7 mouse cellular contexts compared by ENCODE assay signal in the genomic region with DNA sequence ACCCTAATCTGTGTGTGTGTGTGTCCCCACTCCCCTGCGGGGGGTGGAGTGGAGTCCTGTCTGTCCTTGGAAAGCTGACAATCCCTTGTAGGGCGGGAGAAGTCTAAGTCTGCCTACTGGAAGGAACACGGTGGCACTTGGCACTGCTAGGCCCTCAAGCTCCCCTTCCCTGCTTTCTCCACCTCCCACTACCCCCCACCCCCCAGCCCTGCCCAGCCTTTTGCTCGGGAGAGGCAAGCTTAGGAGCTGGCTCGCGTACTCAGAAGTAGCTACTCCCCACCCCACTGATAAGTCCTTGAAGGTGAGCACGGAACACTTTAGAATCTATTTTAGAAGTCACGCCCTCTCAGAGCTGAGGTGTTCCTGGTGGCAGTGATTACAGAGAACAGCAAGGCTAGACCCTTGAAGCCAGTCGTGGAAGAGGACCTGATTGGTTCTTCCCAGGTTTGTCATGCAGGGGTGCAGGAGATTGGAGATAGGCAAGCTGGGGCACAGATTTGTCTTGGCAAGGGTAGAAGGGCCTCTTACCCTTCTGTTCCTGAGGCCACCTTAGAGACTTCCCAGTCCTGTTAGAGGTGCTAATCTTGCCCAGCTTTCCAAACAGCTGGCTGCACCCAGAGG. TPM values are rescaled to one million over a fixed set of nuclear protein-coding genes. Genes with fewer than 3 reads are reported as not detected.
A peak's percentile ranks its signal among the peaks of the same experiment; 100 is the strongest.
DNase-seq lines count a peak whose midpoint lies in the region; ATAC-seq lines count a peak whose summit lies in the region.

No protein-coding gene starts in this region.

- no peak for ATAC-seq in megakaryocyte, adult 5-6 weeks (ENCODE audit: poor library complexity, severe bottlenecking)
- peak; percentile 47; the same call in 1 of the 2 replicates for ATAC-seq in forebrain, embryonic 12.5 days (ENCODE audit: low FRiP score)
- ATAC-seq in limb, embryonic 13.5 days (ENCODE audit: low FRiP score, low read depth), result peak; percentile 41
- ATAC-seq in neural tube, embryonic 12.5 days (ENCODE audit: low FRiP score, low read depth), result peak; percentile 27; the same call in 1 of the 2 replicates

- H3K4me2 ChIP-seq in forebrain, embryonic 12.5 days, result peak overlapping the region; percentile 78
- peak overlapping the region; percentile 81 for H3K4me2 ChIP-seq in limb, embryonic 13.5 days (replicated peaks)
- peak overlapping the region; percentile 92 for H3K4me2 ChIP-seq in neural tube, embryonic 12.5 days (replicated peaks)

- DNase-seq in layer of hippocampus, postnatal 36 days, result no peak
- DNase-seq in left cerebral cortex, postnatal 36 days (ENCODE audit: low spot score in 2 of 2), result no peak

- no peaks in the 10 kb centered on the region for H3K9me3 ChIP-seq in megakaryocyte, embryonic 14.5 days
- H3K9me3 ChIP-seq in forebrain, embryonic 12.5 days, result no peaks in the 10 kb centered on the region
- H3K9me3 ChIP-seq in limb, embryonic 13.5 days, result no peaks in the 10 kb centered on the region
- H3K9me3 ChIP-seq in neural tube, embryonic 12.5 days, result no peaks in the 10 kb centered on the region

- intact Hi-C loops in left cerebral cortex, postnatal 36 days (cut with DNase I), result loop anchor here (5.0 kb wide), 2 partner anchors 133 to 193 kb away; partner anchors contain the start of genes Mettl16 and Mnt

- H3K4me3 ChIP-seq in megakaryocyte, embryonic 14.5 days (replicated peaks), result peak overlapping the region; percentile 94
- peak overlapping the region; percentile 65 for H3K4me3 ChIP-seq in forebrain, embryonic 12.5 days (replicated peaks)
- peak overlapping the region; percentile 77 for H3K4me3 ChIP-seq in limb, embryonic 13.5 days
- peak overlapping the region; percentile 61 for H3K4me3 ChIP-seq in neural tube, embryonic 12.5 days

- 10% methylated on average over 9 of the region's 9 CpGs for WGBS in forebrain, embryonic 12.5 days
- WGBS in limb, embryonic 13.5 days, result 10% methylated on average over 9 of the region's 9 CpGs
- WGBS in neural tube, embryonic 12.5 days, result 8% methylated on average over 9 of the region's 9 CpGs

- peaks cover 42% of the 10 kb centered on the region for H3K4me1 ChIP-seq in megakaryocyte, embryonic 14.5 days
- H3K4me1 ChIP-seq in forebrain, embryonic 12.5 days, result peaks cover 15% of the 10 kb centered on the region
- H3K4me1 ChIP-seq in limb, embryonic 13.5 days, result peaks cover 16% of the 10 kb centered on the region
- peaks cover 13% of the 10 kb centered on the region; the same call in 1 of the 2 replicates for H3K4me1 ChIP-seq in neural tube, embryonic 12.5 days

- H3K27me3 ChIP-seq in megakaryocyte, embryonic 14.5 days (replicated peaks), result peaks cover 63% of the 10 kb centered on the region
- H3K27me3 ChIP-seq in forebrain, embryonic 12.5 days, result peaks cover 32% of the 10 kb centered on the region
- H3K27me3 ChIP-seq in limb, embryonic 13.5 days, result peaks cover 22% of the 10 kb centered on the region
- peaks cover 22% of the 10 kb centered on the region for H3K27me3 ChIP-seq in neural tube, embryonic 12.5 days (replicated peaks)

- H3K36me3 ChIP-seq in megakaryocyte, embryonic 14.5 days (replicated peaks; ENCODE audit: low read length), result no peaks in the 10 kb centered on the region
- no peaks in the 10 kb centered on the region for H3K36me3 ChIP-seq in forebrain, embryonic 12.5 days (replicated peaks)
- no peaks in the 10 kb centered on the region for H3K36me3 ChIP-seq in limb, embryonic 13.5 days
- no peaks in the 10 kb centered on the region for H3K36me3 ChIP-seq in neural tube, embryonic 12.5 days

- 0 out of 2 replicates have a peak overlapping the region, but pooled peaks have one; percentile 86 for H3K27ac ChIP-seq in forebrain, embryonic 12.5 days
- peak overlapping the region; percentile 85 for H3K27ac ChIP-seq in limb, embryonic 13.5 days
- peak overlapping the region; percentile 76; the same call in 1 of the 2 replicates for H3K27ac ChIP-seq in neural tube, embryonic 12.5 days

- peak overlapping the region; percentile 84 for H3K9ac ChIP-seq in forebrain, embryonic 12.5 days
- H3K9ac ChIP-seq in limb, embryonic 13.5 days, result peak overlapping the region; percentile 88
- peak overlapping the region; percentile 86 for H3K9ac ChIP-seq in neural tube, embryonic 12.5 days

RNA-seq across cellular contexts. Expression of gene Cluh, which starts 10.4 kb away (rescaled TPM):
- 2.1 and 8.3 TPM in 2 replicates for polyA plus RNA-seq in megakaryocyte, embryonic 14.5 days (2012; ENCODE audit: insufficient read depth, low replicate concordance)
- 11.9 and 13.7 TPM in 2 replicates for total RNA-seq in megakaryocyte, adult 5-6 weeks (2015)
- 13.3 and 13.7 TPM in 2 replicates for total RNA-seq in megakaryocyte, adult 5-6 weeks (2017)
- polyA plus RNA-seq in forebrain, embryonic 12.5 days (2016; fragmentation: Nextera tagmentation; extraction: Ambion mirVana), result 18.0 and 18.5 TPM in 2 replicates
- 19.9 and 21.4 TPM in 2 replicates for polyA plus RNA-seq in limb, embryonic 13.5 days (2015; fragmentation: Nextera tagmentation; extraction: Ambion mirVana)
- polyA plus RNA-seq in neural tube, embryonic 12.5 days (2016; fragmentation: Nextera tagmentation; extraction: Ambion mirVana), result 18.4 and 20.2 TPM in 2 replicates
- total RNA-seq in layer of hippocampus, postnatal 36 days (2021), result 10 to 100 TPM; 66.9 to 70.0 TPM
- total RNA-seq in left cerebral cortex, postnatal 36 days (2021), result 10 to 100 TPM; 64.4 to 64.7 TPM

RNA-seq across cellular contexts. Expression of gene Ccdc92b, which starts 19.5 kb away (rescaled TPM):
- polyA plus RNA-seq in megakaryocyte, embryonic 14.5 days (2012; ENCODE audit: insufficient read depth, low replicate concordance), result 0.06 and 0.41 TPM in 2 replicates
- 0.05 and 0.27 TPM in 2 replicates for total RNA-seq in megakaryocyte, adult 5-6 weeks (2015)
- total RNA-seq in megakaryocyte, adult 5-6 weeks (2017), result not detected in 2 replicates
- 1.6 and 1.9 TPM in 2 replicates for polyA plus RNA-seq in forebrain, embryonic 12.5 days (2016; fragmentation: Nextera tagmentation; extraction: Ambion mirVana)
- 0.33 and 0.37 TPM in 2 replicates for polyA plus RNA-seq in limb, embryonic 13.5 days (2015; fragmentation: Nextera tagmentation; extraction: Ambion mirVana)
- polyA plus RNA-seq in neural tube, embryonic 12.5 days (2016; fragmentation: Nextera tagmentation; extraction: Ambion mirVana), result 2.1 and 2.2 TPM in 2 replicates
- total RNA-seq in layer of hippocampus, postnatal 36 days (2021), result 10 to 100 TPM; 21.9 to 22.1 TPM
- 10 to 100 TPM; 28.5 to 31.2 TPM for total RNA-seq in left cerebral cortex, postnatal 36 days (2021)

RNA-seq across cellular contexts. Expression of gene Rap1gap2, which starts 28.2 kb away (rescaled TPM):
- 0.42 and 0.81 TPM in 2 replicates for polyA plus RNA-seq in megakaryocyte, embryonic 14.5 days (2012; ENCODE audit: insufficient read depth, low replicate concordance)
- 22.2 and 22.3 TPM in 2 replicates for total RNA-seq in megakaryocyte, adult 5-6 weeks (2015)
- total RNA-seq in megakaryocyte, adult 5-6 weeks (2017), result 33.9 and 34.3 TPM in 2 replicates
- 4.1 and 4.4 TPM in 2 replicates for polyA plus RNA-seq in forebrain, embryonic 12.5 days (2016; fragmentation: Nextera tagmentation; extraction: Ambion mirVana)
- 1.0 and 1.2 TPM in 2 replicates for polyA plus RNA-seq in limb, embryonic 13.5 days (2015; fragmentation: Nextera tagmentation; extraction: Ambion mirVana)
- polyA plus RNA-seq in neural tube, embryonic 12.5 days (2016; fragmentation: Nextera tagmentation; extraction: Ambion mirVana), result 8.0 and 10.1 TPM in 2 replicates
- total RNA-seq in layer of hippocampus, postnatal 36 days (2021), result 100 to 1,000 TPM; 135 to 137 TPM
- 100 to 1,000 TPM; 179 to 210 TPM for total RNA-seq in left cerebral cortex, postnatal 36 days (2021)
